Comparison of ENCODE assay signal across 9 mouse cellular contexts in the genomic region with DNA sequence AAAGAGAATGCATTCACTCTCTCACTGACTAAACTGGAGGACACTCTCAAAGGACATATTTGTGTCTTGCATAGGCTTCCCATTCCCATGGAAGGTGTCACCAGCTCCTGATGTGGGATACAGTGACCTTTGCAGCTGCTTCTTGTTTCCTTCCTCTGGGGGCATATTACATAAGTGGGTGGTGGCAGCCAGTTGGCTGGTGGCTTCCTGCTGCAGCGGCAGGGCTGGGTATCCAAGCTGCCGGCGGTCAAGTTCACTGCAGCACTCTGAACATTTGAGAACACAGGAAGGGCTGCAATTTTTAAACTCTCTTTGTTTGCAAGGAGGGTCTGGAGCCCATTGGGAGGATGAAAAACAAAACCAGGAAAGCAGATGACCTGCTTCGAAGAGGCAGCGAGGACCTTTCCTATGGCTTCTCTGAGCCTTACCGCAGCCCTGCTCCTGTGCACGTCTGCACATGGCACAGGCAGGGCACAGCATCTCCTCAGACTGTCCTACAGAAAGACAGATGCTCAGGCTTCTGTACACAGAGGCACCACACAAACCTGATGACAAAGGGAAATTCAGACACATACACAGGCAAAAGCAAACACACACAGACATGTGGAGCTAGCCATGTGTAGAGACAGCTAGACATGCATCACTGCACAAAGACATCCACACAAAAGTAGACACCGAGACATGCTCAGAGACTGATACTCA.
DNase-seq lines count a peak whose midpoint lies in the region; ATAC-seq lines count a peak whose summit lies in the region.
"Had no signal": no experiment of that assay in that cellular context is flagged by ENCODE, and none has a peak within 500 bp of the region (broad histone marks: within the 10 kb centered on the region; RNA-seq: fewer than 3 reads in every experiment).

No protein-coding gene starts in this region.

- H3K4me3 ChIP-seq in heart, embryonic 11.5 days (ENCODE audit: low read depth, low read length), result no peak overlapping the region
- no peak overlapping the region for H3K4me3 ChIP-seq in hindbrain, embryonic 13.5 days
- no peak overlapping the region for H3K4me3 ChIP-seq in limb, embryonic 15.5 days

- no peak overlapping the region for H3K9ac ChIP-seq in heart, embryonic 11.5 days (ENCODE audit: low read depth, low read length)
- H3K9ac ChIP-seq in hindbrain, embryonic 13.5 days, result no peak overlapping the region
- H3K9ac ChIP-seq in limb, embryonic 15.5 days, result no peak overlapping the region
- H3K9ac ChIP-seq: liver, embryonic 14.5 days had no signal

- no peak overlapping the region for H3K4me2 ChIP-seq in heart, embryonic 11.5 days
- H3K4me2 ChIP-seq in hindbrain, embryonic 13.5 days, result no peak overlapping the region
- no peak overlapping the region for H3K4me2 ChIP-seq in limb, embryonic 15.5 days

- no peaks in the 10 kb centered on the region for H3K36me3 ChIP-seq in heart, embryonic 11.5 days (ENCODE audit: control insufficient read depth, insufficient read depth, low read length)
- H3K36me3 ChIP-seq in hindbrain, embryonic 13.5 days, result no peaks in the 10 kb centered on the region
- no peaks in the 10 kb centered on the region for H3K36me3 ChIP-seq in limb, embryonic 15.5 days

- no peak for ATAC-seq in heart, embryonic 11.5 days (replicated peaks; ENCODE audit: insufficient number of reproducible peaks, low FRiP score, low TSS enrichment)
- peak; percentile 72 for ATAC-seq in common myeloid progenitor, adult 5-6 weeks (replicated peaks; ENCODE audit: low read depth, poor library complexity, severe bottlenecking)
- no peak for ATAC-seq in hindbrain, embryonic 13.5 days (ENCODE audit: low FRiP score)
- ATAC-seq in limb, embryonic 15.5 days (ENCODE audit: insufficient number of reproducible peaks, low FRiP score, low TSS enrichment, low read depth), result no peak
- no peak for ATAC-seq in activated CD4-positive, CD25-positive, alpha-beta regulatory T cell, adult 4 months

- peaks cover 12% of the 10 kb centered on the region for H3K4me1 ChIP-seq in heart, embryonic 11.5 days (ENCODE audit: control insufficient read depth, insufficient read depth, low read length)
- H3K4me1 ChIP-seq in hindbrain, embryonic 13.5 days (replicated peaks), result 0 out of 2 replicates have a peak, but pooled peaks cover 3% of the 10 kb centered on the region
- no peaks in the 10 kb centered on the region for H3K4me1 ChIP-seq in limb, embryonic 15.5 days

- WGBS in heart, embryonic 11.5 days (ENCODE audit: insufficient replicate concordance), result 71% methylated on average over 8 of the region's 8 CpGs
- WGBS in hindbrain, embryonic 13.5 days, result 80% methylated on average over 8 of the region's 8 CpGs
- 69% methylated on average over 8 of the region's 8 CpGs for WGBS in limb, embryonic 15.5 days

- DNase-seq in heart, adult 18-20 months, result peak; percentile 35 to 64
- DNase-seq in c-Kit-positive CD71-positive TER-119-positive erythroid progenitor cells, embryonic 14.5 days (ENCODE audit: low spot score), result no peak
- no peak for DNase-seq in cerebellum, adult 11 months

- no peaks in the 10 kb centered on the region for H3K27me3 ChIP-seq in heart, embryonic 11.5 days (ENCODE audit: control insufficient read depth, insufficient read depth, low read length)
- H3K27me3 ChIP-seq in hindbrain, embryonic 13.5 days, result no peaks in the 10 kb centered on the region
- H3K27me3 ChIP-seq in limb, embryonic 15.5 days, result no peaks in the 10 kb centered on the region

- no peaks in the 10 kb centered on the region for H3K9me3 ChIP-seq in heart, embryonic 11.5 days (replicated peaks; ENCODE audit: control insufficient read depth, low read length)
- H3K9me3 ChIP-seq in hindbrain, embryonic 13.5 days, result no peaks in the 10 kb centered on the region
- H3K9me3 ChIP-seq in limb, embryonic 15.5 days, result no peaks in the 10 kb centered on the region

- H3K27ac ChIP-seq in heart, embryonic 11.5 days (ENCODE audit: low read depth, low read length), result no peak overlapping the region
- peak overlapping the region; percentile 40; the same call in 1 of the 2 replicates for H3K27ac ChIP-seq in hindbrain, embryonic 13.5 days
- H3K27ac ChIP-seq in limb, embryonic 15.5 days, result 0 out of 2 replicates have a peak overlapping the region, but pooled peaks have one; percentile 38
- H3K27ac ChIP-seq: liver, embryonic 14.5 days had no signal

Comparison
In these comparisons a context has a peak if more than half of its experiments do, and no peak if none do; other contexts are left out.
1. DNase-seq: peak in heart, adult 18-20 months (2 of 2); none in c-Kit-positive CD71-positive TER-119-positive erythroid progenitor cells, embryonic 14.5 days (single experiment) and cerebellum, adult 11 months (single experiment).